Mouse (Mus musculus) heart, embryonic 16.5 days (tissue): ENCODE results near the gene Pfkl. TPM values are rescaled to one million over a fixed set of nuclear protein-coding genes. Genes with fewer than 3 reads are reported as not detected.
A peak's percentile ranks its signal among the peaks of the same experiment; 100 is the strongest.
"Not testable (repeated sequence)": the region's sequence is repeated elsewhere in the genome, so short reads cannot be mapped to it uniquely, and the experiment has no call there.

ENCODE experiments used
- ATAC-seq: fragments of 200-750 bp; cut with Nextera tagmentation; replicated peaks from 2 replicates; pipeline ENCODE4 v1.8.0; 2017; ENCODE audit warnings: moderate number of reproducible peaks; ENCODE audit not compliant: insufficient read depth, low FRiP score; ENCODE audit errors: extremely low read depth
- H3K27ac ChIP-seq: fragments of 300-500 bp; sonication (generic); 2 replicates; pipeline ENCODE4 v1.5.1; 2014; ENCODE audit warnings: mild to moderate bottlenecking, low read length, control low read depth, moderate library complexity
- H3K27me3 ChIP-seq: fragments of 300-500 bp; sonication (generic); 2 replicates; pipeline ENCODE4 v1.6.1; 2014; ENCODE audit warnings: low read length, mixed read lengths; ENCODE audit not compliant: control insufficient read depth, insufficient read depth
- H3K36me3 ChIP-seq: fragments of 300-500 bp; sonication (generic); 2 replicates; pipeline ENCODE4 v1.6.1; 2014; ENCODE audit not compliant: control insufficient read depth, insufficient read depth
- H3K4me1 ChIP-seq: fragments of 300-500 bp; sonication (generic); 2 replicates; pipeline ENCODE4 v1.6.1; 2014; ENCODE audit warnings: low read length, mixed read lengths; ENCODE audit not compliant: control insufficient read depth, insufficient read depth
- H3K4me2 ChIP-seq: fragments of 300-500 bp; sonication (generic); 2 replicates; pipeline ENCODE4 v1.6.1; 2014; ENCODE audit warnings: low read depth, mild to moderate bottlenecking, control low read depth, low read length
- H3K4me3 ChIP-seq: fragments of 300-500 bp; sonication (generic); 2 replicates; pipeline ENCODE4 v1.5.1; 2014; ENCODE audit warnings: mild to moderate bottlenecking, control low read depth, low read length
- H3K9ac ChIP-seq: fragments of 300-500 bp; sonication (generic); 2 replicates; pipeline ENCODE4 v1.6.1; 2014; ENCODE audit warnings: low read length, control low read depth
- H3K9me3 ChIP-seq: fragments of 300-500 bp; sonication (generic); replicated peaks from 2 replicates; pipeline ENCODE4 v1.6.1; 2016; ENCODE audit warnings: low read length; ENCODE audit not compliant: control insufficient read depth
- WGBS: fragments of 180-500 bp; shearing (Covaris S2); extraction: QIAGEN DNeasy Blood & Tissue Kit; methylation state at CpG from one replicate; pipeline ENCODE4 v1.1.7; 2014; 5-methylcytosine and 5-hydroxymethylcytosine counted together
- polyA plus RNA-seq: library from polyadenylated mRNA; unstranded; fragments of >200 nt; fragmentation: Nextera tagmentation; extraction: Ambion mirVana; gene quantifications from 2 replicates; pipeline ENCODE4 v1.2.1, GENCODE M21; 2015

Gene Pfkl
- polyA plus RNA-seq, 1 experiment from 2014 or later: 203 TPM

DNA sequence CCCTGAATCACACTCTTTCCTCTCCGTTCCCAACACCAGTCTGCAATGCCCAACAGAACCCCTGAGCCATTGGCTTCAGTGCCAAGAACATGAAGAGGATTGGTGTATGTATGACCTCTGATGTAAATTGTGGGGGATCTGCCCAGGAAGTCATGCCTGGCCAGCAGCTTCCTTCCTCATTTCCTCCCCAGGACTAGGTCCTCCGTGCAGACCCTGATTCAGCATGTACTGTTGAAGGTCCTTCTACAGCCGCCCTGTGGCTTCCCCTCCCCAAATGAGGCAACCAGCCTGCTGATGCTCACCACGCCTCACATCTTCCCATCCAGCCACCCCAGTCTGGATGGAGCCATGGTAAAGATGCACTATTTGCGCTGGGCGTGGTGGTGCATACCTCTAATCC lies 39.4 kb downstream of the Pfkl start, which contains the start of gene Trpm2:
Trpm2 (minus strand) TSS at position 83 of the 400 bp plus-strand sequence.
- 76% methylated on average over 6 of the region's 6 CpGs for WGBS
- Histone ChIP-seq H3K36me3 (no peaks in the 10 kb centered on the region), H3K4me2 (peak within 1 kb of the TSS; percentile 65), H3K27me3 (peaks cover 26% of the 10 kb centered on the region), H3K4me3 (peak within 1 kb of the TSS; percentile 41), H3K4me1 (no peaks in the 10 kb centered on the region), H3K27ac (no peak within 1 kb of the TSS), H3K9me3 (0 out of 2 replicates have a peak, but pooled peaks cover 2% of the 10 kb centered on the region), H3K9ac (no peak within 1 kb of the TSS)
- ATAC-seq: no peak

GRCm38 (mm10) chr10:77969973-77970325 lies 39.9 kb downstream of the Pfkl start:
- H3K4me3 ChIP-seq: peak overlapping the region; percentile 41
- no peak overlapping the region for H3K27ac ChIP-seq
- 13% methylated on average over 8 of the region's 8 CpGs for WGBS
- no peaks in the 10 kb centered on the region for H3K4me1 ChIP-seq
- no peaks in the 10 kb centered on the region for H3K36me3 ChIP-seq
- no peak overlapping the region for H3K9ac ChIP-seq
- 0 out of 2 replicates have a peak, but pooled peaks cover 2% of the 10 kb centered on the region for H3K9me3 ChIP-seq
- H3K27me3 ChIP-seq: peaks cover 26% of the 10 kb centered on the region
- H3K4me2 ChIP-seq: peak overlapping the region; percentile 65
- no peak for ATAC-seq

- Histone ChIP-seq H3K27ac (no peak overlapping the region), H3K4me1 (no peaks in the 10 kb centered on the region), H3K36me3 (no peaks in the 10 kb centered on the region), H3K27me3 (peaks cover 26% of the 10 kb centered on the region), H3K4me2 (peak overlapping the region; percentile 65), H3K9ac (no peak overlapping the region), H3K9me3 (0 out of 2 replicates have a peak, but pooled peaks cover 2% of the 10 kb centered on the region), H3K4me3 (peak overlapping the region; percentile 41)
- 0 out of 2 replicates have a peak, but pooled peaks have one; percentile 45 for ATAC-seq
- 5% methylated on average over 26 of the region's 26 CpGs for WGBS
Observed at GRCm38 (mm10) chr10:77969274-77969972, 40.5 kb downstream of the Pfkl start.

DNA sequence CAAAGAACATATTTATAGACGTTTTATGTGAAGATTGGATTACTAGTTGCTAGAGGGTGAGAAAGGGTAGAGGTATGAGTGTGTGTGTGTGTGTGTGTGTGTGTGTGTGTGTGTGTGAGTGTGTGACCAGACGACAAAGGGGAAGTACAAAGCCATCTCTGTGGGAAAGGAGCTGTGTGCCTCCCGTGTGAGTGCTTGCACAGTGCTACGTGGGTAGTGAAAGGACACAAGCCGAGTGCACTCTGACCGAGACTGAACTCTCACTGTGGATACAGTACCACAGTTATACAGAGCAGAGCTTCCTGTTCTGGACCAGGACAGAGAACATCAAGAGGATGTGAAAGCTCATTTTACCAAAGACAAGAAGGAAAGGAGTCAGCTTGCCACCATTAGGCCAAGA lies 45.9 kb downstream of the Pfkl start:
- Histone ChIP-seq H3K36me3 (no peaks in the 10 kb centered on the region), H3K4me3 (no peak overlapping the region), H3K27ac (no peak overlapping the region), H3K27me3 (peaks cover 13% of the 10 kb centered on the region), H3K4me2 (no peak overlapping the region), H3K9ac (no peak overlapping the region), H3K9me3 (0 out of 2 replicates have a peak, but pooled peaks cover 2% of the 10 kb centered on the region), H3K4me1 (no peaks in the 10 kb centered on the region)
- WGBS: 73% methylated on average over 6 of the region's 6 CpGs
- no peak for ATAC-seq

DNA sequence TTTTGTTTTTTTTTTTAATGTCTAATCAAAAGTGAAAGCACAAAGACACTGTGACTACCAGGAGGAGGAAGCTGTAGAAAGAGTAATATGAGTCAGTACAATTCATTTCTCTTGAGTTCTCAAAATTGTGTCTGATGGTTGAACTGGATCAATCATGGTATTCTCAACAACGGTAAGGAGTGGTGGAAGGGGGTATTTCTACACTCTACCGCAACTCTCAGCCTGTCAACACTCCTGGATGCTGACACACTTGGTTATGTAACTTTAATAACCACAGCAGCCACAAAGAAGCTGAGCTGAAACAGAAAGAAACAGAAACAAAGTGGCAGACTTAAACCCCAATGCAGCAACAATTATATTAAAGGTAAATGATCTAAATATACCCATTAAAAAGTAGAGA lies 47.2 kb downstream of the Pfkl start:
- 74% methylated on average over 2 of the region's 2 CpGs for WGBS
- Histone ChIP-seq H3K9me3 (0 out of 2 replicates have a peak, but pooled peaks cover 2% of the 10 kb centered on the region), H3K27ac (no peak overlapping the region), H3K27me3 (peaks cover under 1% of the 10 kb centered on the region), H3K36me3 (no peaks in the 10 kb centered on the region), H3K4me2 (no peak overlapping the region), H3K4me1 (no peaks in the 10 kb centered on the region), H3K9ac (no peak overlapping the region), H3K4me3 (no peak overlapping the region)
- no peak for ATAC-seq

- H3K36me3 ChIP-seq, H3K4me2 ChIP-seq, ATAC-seq, H3K9ac ChIP-seq, H3K27ac ChIP-seq, H3K4me1 ChIP-seq, H3K4me3 ChIP-seq, H3K9me3 ChIP-seq, H3K27me3 ChIP-seq: not testable (repeated sequence)
- 86% methylated on average over 8 of the region's 12 CpGs for WGBS
Observed at GRCm38 (mm10) chr10:77950468-77950867, 59.4 kb downstream of the Pfkl start.

- Histone ChIP-seq H3K4me1 (no peaks in the 10 kb centered on the region), H3K27me3 (no peaks in the 10 kb centered on the region), H3K9me3 (no peaks in the 10 kb centered on the region), H3K36me3 (no peaks in the 10 kb centered on the region), H3K4me2 (no peak overlapping the region), H3K27ac (no peak overlapping the region), H3K4me3 (no peak overlapping the region), H3K9ac (no peak overlapping the region)
- no peak for ATAC-seq
- WGBS: 46% methylated on average over 2 of the region's 2 CpGs
Observed at GRCm38 (mm10) chr10:77939685-77940084, 70.2 kb downstream of the Pfkl start.

Other genes with a start within 250 kb of the Pfkl start
- not detected in 2 replicates for gene Gm3238, start 238.8 kb downstream of the Pfkl start, polyA plus RNA-seq
- gene Gm7138, start 233.1 kb downstream of the Pfkl start, polyA plus RNA-seq: not detected in 2 replicates
- gene Gm3250, start 227.5 kb downstream of the Pfkl start, polyA plus RNA-seq: not detected in 2 replicates
- not detected in 2 replicates for gene Gm7137, start 221.9 kb downstream of the Pfkl start, polyA plus RNA-seq
- not detected in 2 replicates for gene Gm9639, start 215.0 kb downstream of the Pfkl start, polyA plus RNA-seq
- gene Gm19668, start 210.9 kb downstream of the Pfkl start, polyA plus RNA-seq: not detected in 2 replicates
- gene Gm9507, start 198.2 kb downstream of the Pfkl start, polyA plus RNA-seq: not detected in 2 replicates
- gene Gm2696, start 195.4 kb downstream of the Pfkl start, polyA plus RNA-seq: not detected in 2 replicates
- not detected in 2 replicates for gene Krtap10-4, start 183.0 kb downstream of the Pfkl start, polyA plus RNA-seq
- not detected in 2 replicates for gene Krtap10-10, start 174.1 kb downstream of the Pfkl start, polyA plus RNA-seq
- not detected in 2 replicates for gene Gm36176, start 163.3 kb downstream of the Pfkl start, polyA plus RNA-seq
- gene Gm10318, start 157.2 kb downstream of the Pfkl start, polyA plus RNA-seq: not detected in 2 replicates
- gene Gm3285, start 148.1 kb downstream of the Pfkl start, polyA plus RNA-seq: not detected in 2 replicates
- 1.2 and 1.4 TPM in 2 replicates for gene Lrrc3, start 107.5 kb downstream of the Pfkl start, polyA plus RNA-seq
- gene Trpm2, start 39.5 kb downstream of the Pfkl start, polyA plus RNA-seq: 2.6 and 3.4 TPM in 2 replicates
- 19.4 and 20.9 TPM in 2 replicates for gene 1810043G02Rik, start 31.6 kb downstream of the Pfkl start, polyA plus RNA-seq
- gene Dnmt3l, start 31.9 kb upstream of the Pfkl start, polyA plus RNA-seq: 0.13 TPM in 1 of 2 replicates, not detected in the other
- 1.3 and 3.0 TPM in 2 replicates for gene Aire, start 33.5 kb upstream of the Pfkl start, polyA plus RNA-seq
- 2.5 and 2.9 TPM in 2 replicates for gene Icosl, start 59.2 kb upstream of the Pfkl start, polyA plus RNA-seq
- 72.8 and 75.3 TPM in 2 replicates for gene D10Jhu81e, start 159.7 kb upstream of the Pfkl start, polyA plus RNA-seq
- 12.4 and 12.6 TPM in 2 replicates for gene Pwp2, start 175.1 kb upstream of the Pfkl start, polyA plus RNA-seq
- gene Trappc10, start 234.6 kb upstream of the Pfkl start, polyA plus RNA-seq: 7.0 and 11.9 TPM in 2 replicates